Mouse (Mus musculus) embryonic facial prominence, embryonic 14.5 days (tissue): ENCODE results near the gene Syngr1. TPM values are rescaled to one million over a fixed set of nuclear protein-coding genes. Genes with fewer than 3 reads are reported as not detected.

ENCODE experiments used
- ATAC-seq: fragments of 200-750 bp; cut with Nextera tagmentation; 2 replicates; pipeline ENCODE4 v1.8.0; 2017; ENCODE audit warnings: low read depth, moderate number of reproducible peaks, moderate TSS enrichment
- DNase-seq: peaks from one replicate; pipeline ENCODE4 v3.0.0-alpha.2; 2015; ENCODE audit warnings: low spot score
- H3K27ac ChIP-seq: fragments of 300-500 bp; sonication (generic); replicated peaks from 2 replicates; pipeline ENCODE4 v1.5.1; 2014; ENCODE audit warnings: low read depth, mild to moderate bottlenecking, low read length, moderate library complexity
- H3K27me3 ChIP-seq: fragments of 300-500 bp; sonication (generic); replicated peaks from 2 replicates; pipeline ENCODE4 v1.6.1; 2014; ENCODE audit warnings: low read length; ENCODE audit not compliant: control insufficient read depth, insufficient read depth
- H3K36me3 ChIP-seq: fragments of 300-500 bp; sonication (generic); 2 replicates; pipeline ENCODE4 v1.6.1; 2014; ENCODE audit warnings: low read length, mixed read lengths; ENCODE audit not compliant: control insufficient read depth, insufficient read depth
- H3K4me1 ChIP-seq: fragments of 300-500 bp; sonication (generic); 2 replicates; pipeline ENCODE4 v1.6.1; 2014; ENCODE audit warnings: antibody characterized with exemption, low read length; ENCODE audit not compliant: control insufficient read depth, insufficient read depth
- H3K4me2 ChIP-seq: fragments of 300-500 bp; sonication (generic); 2 replicates; pipeline ENCODE4 v1.6.1; 2014; ENCODE audit warnings: low read depth, mild to moderate bottlenecking, low read length, moderate library complexity, mixed read lengths
- H3K4me3 ChIP-seq: fragments of 300-500 bp; sonication (generic); 2 replicates; pipeline ENCODE4 v1.5.1; 2014; ENCODE audit warnings: low read depth, mild to moderate bottlenecking, low read length
- H3K9ac ChIP-seq: fragments of 300-500 bp; sonication (generic); 2 replicates; pipeline ENCODE4 v1.6.1; 2014; ENCODE audit warnings: low read depth, mild to moderate bottlenecking, low read length, moderate library complexity, mixed read lengths
- H3K9me3 ChIP-seq: fragments of 300-500 bp; sonication (generic); 2 replicates; pipeline ENCODE4 v1.6.1; 2016; ENCODE audit warnings: low read length; ENCODE audit not compliant: control insufficient read depth
- WGBS: fragments of 180-500 bp; shearing (Covaris S2); extraction: QIAGEN DNeasy Blood & Tissue Kit; methylation state at CpG from one replicate; pipeline ENCODE4 v1.1.7; 2014; 5-methylcytosine and 5-hydroxymethylcytosine counted together
- polyA plus RNA-seq: library from polyadenylated mRNA; unstranded; fragments of >200 nt; fragmentation: Nextera tagmentation; extraction: Ambion mirVana; gene quantifications from 2 replicates; pipeline ENCODE4 v1.2.1, GENCODE M21; 2014

Gene Syngr1
- polyA plus RNA-seq, 1 experiment from 2014 or later = 10.3 TPM

- Histone ChIP-seq H3K9me3 (no peaks in the 10 kb centered on the region), H3K4me1 (peaks cover 6% of the 10 kb centered on the region; the same call in 1 of the 2 replicates), H3K27ac (no peak overlapping the region), H3K36me3 (no peaks in the 10 kb centered on the region), H3K9ac (no peak overlapping the region), H3K27me3 (no peaks in the 10 kb centered on the region), H3K4me2 (no peak overlapping the region), H3K4me3 (no peak overlapping the region)
- WGBS = 37% methylated on average over 5 of the region's 5 CpGs
- no peak for DNase-seq
- no peak; the same call in 1 of the 2 replicates for ATAC-seq
Observed at GRCm38 (mm10) chr15:80062821-80063220, 28.3 kb upstream of the Syngr1 start.

DNA sequence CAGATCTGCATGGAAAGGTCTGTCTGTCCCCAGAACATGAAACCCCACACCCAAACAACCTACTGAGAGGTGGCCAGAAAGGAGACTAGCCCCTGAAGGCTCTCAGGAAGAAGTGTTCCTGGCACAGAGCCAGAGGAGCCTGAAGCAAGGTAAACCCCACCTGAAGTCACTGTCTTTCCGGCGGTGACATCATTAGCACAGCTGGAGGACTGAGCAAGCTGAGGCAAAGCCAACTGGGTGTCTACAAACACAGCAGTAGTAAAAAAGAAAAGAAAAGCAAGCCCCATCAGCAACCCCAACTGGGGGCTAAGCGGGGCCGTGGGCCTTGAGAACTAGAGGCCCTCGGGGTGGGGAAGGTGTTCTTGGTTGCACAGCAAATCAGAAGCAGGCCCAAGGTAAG, 26.2 kb upstream of the Syngr1 start:
- ATAC-seq = no peak
- DNase-seq = peak; percentile 55
- 63% methylated on average over 5 of the region's 5 CpGs for WGBS
- Histone ChIP-seq H3K4me2 (no peak overlapping the region), H3K9ac (no peak overlapping the region), H3K4me3 (no peak overlapping the region), H3K9me3 (no peaks in the 10 kb centered on the region), H3K4me1 (peaks cover 6% of the 10 kb centered on the region; the same call in 1 of the 2 replicates), H3K36me3 (no peaks in the 10 kb centered on the region), H3K27me3 (no peaks in the 10 kb centered on the region), H3K27ac (no peak overlapping the region)

- no peak for DNase-seq
- Histone ChIP-seq H3K36me3 (no peaks in the 10 kb centered on the region), H3K27ac (no peak overlapping the region), H3K27me3 (no peaks in the 10 kb centered on the region), H3K9ac (no peak overlapping the region), H3K4me3 (no peak overlapping the region), H3K4me1 (peaks cover 6% of the 10 kb centered on the region; the same call in 1 of the 2 replicates), H3K4me2 (no peak overlapping the region), H3K9me3 (no peaks in the 10 kb centered on the region)
- ATAC-seq = peak; percentile 27; the same call in 1 of the 2 replicates
- 21% methylated on average over 13 of the region's 13 CpGs for WGBS
Observed at GRCm38 (mm10) chr15:80065414-80065813, 25.7 kb upstream of the Syngr1 start.

DNA sequence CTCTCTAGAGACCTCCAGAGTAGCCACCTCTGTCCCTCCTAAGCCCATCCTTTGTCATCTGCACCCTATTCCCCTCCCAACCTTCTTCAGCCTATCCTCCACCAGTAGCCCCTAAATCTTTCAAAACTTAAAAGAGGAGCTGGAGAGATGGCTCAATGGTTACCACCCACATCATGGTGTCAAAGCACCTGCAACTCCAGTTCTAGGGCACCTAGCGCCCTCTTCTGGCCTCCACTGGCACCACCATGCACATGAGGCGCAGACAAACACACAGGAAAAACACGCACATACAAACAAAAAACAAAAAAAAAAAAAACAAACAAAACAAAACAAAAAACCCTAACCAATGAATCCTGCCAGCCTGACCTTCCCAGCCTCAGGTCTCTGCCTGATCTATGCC, 24.6 kb upstream of the Syngr1 start:
- H3K27me3 ChIP-seq = no peaks in the 10 kb centered on the region
- peaks cover 6% of the 10 kb centered on the region; the same call in 1 of the 2 replicates for H3K4me1 ChIP-seq
- H3K36me3 ChIP-seq = no peaks in the 10 kb centered on the region
- no peak for ATAC-seq
- H3K4me3 ChIP-seq = no peak overlapping the region
- H3K4me2 ChIP-seq = no peak overlapping the region
- no peak for DNase-seq
- no peak overlapping the region for H3K9ac ChIP-seq
- no peak overlapping the region for H3K27ac ChIP-seq
- no peaks in the 10 kb centered on the region for H3K9me3 ChIP-seq
- WGBS = 51% methylated on average over 3 of the region's 3 CpGs

GRCm38 (mm10) chr15:80069171-80069570, 22.0 kb upstream of the Syngr1 start:
- no peak overlapping the region for H3K4me3 ChIP-seq
- no peak overlapping the region for H3K9ac ChIP-seq
- DNase-seq = no peak
- H3K4me2 ChIP-seq = no peak overlapping the region
- H3K4me1 ChIP-seq = no peaks in the 10 kb centered on the region
- no peak overlapping the region for H3K27ac ChIP-seq
- WGBS = 54% methylated on average over 4 of the region's 4 CpGs
- no peaks in the 10 kb centered on the region for H3K27me3 ChIP-seq
- H3K9me3 ChIP-seq = no peaks in the 10 kb centered on the region
- H3K36me3 ChIP-seq = no peaks in the 10 kb centered on the region
- ATAC-seq = no peak

DNA sequence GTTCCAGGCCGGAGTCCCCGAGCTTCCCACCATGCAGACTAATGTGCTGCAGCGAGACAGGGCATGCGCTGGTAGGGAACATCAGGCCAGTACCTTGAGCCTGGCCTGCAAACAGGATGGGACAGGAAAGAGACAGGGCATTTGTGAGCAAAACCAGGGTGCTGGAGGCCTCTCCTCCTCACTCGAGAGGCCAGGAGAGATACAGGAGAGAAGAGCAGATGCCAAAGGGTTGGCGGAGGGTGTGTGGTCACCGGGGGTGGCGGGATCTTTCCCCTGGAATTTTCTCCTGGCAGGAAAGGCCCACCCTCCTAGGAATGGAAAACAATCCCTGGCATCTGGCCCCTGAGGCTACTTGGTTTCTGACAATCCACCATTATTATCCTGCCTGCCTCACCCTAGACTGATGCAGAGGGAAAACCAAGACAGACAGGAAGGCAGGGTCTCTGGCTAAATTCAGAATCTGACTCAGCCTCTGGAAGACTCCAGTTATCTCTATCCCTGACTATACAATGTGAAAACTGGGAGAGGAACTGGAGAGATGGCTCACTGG, 21.0 kb upstream of the Syngr1 start:
- H3K27ac ChIP-seq = no peak overlapping the region
- no peak overlapping the region for H3K4me2 ChIP-seq
- DNase-seq (no peak), ATAC-seq (no peak)
- H3K36me3 ChIP-seq = no peaks in the 10 kb centered on the region
- no peak overlapping the region for H3K9ac ChIP-seq
- H3K4me1 ChIP-seq = no peaks in the 10 kb centered on the region
- no peaks in the 10 kb centered on the region for H3K9me3 ChIP-seq
- no peak overlapping the region for H3K4me3 ChIP-seq
- 44% methylated on average over 6 of the region's 8 CpGs for WGBS
- no peaks in the 10 kb centered on the region for H3K27me3 ChIP-seq

DNA sequence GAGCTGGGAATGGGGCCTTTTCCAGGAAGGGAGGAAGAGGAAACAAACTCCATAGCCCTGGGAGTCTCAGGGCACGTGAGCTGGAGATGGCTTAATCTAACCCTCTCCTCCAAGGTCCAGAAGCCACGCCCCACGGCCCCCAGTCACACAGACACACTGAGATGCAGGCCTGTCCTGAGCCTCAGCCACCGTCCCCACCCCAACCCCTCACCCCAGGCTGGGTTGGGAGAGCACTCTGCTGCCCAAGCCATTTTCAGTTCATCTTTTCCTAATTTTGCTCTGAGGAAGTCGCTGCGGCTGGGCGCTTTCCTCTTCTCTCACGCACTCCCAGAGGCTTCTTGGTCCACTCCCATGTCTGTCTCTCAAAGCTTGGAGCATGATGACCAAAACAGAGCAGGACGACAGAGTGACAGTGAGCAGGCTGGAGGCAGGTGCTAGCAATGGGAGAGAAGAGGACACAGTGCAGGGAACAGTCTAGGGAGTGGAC, 19.1 kb upstream of the Syngr1 start:
- no peak for ATAC-seq
- Histone ChIP-seq H3K4me1 (no peaks in the 10 kb centered on the region), H3K9me3 (no peaks in the 10 kb centered on the region), H3K36me3 (peaks cover 6% of the 10 kb centered on the region), H3K27ac (no peak overlapping the region), H3K27me3 (no peaks in the 10 kb centered on the region), H3K4me3 (no peak overlapping the region), H3K9ac (peak overlapping the region; percentile 15; the same call in 1 of the 2 replicates), H3K4me2 (no peak overlapping the region)
- DNase-seq = no peak
- WGBS = 39% methylated on average over 9 of the region's 9 CpGs

- Histone ChIP-seq H3K27me3 (no peaks in the 10 kb centered on the region), H3K36me3 (peaks cover 14% of the 10 kb centered on the region), H3K4me3 (no peak overlapping the region), H3K27ac (no peak overlapping the region), H3K9ac (0 out of 2 replicates have a peak overlapping the region, but pooled peaks have one; percentile 15), H3K4me1 (no peaks in the 10 kb centered on the region), H3K9me3 (no peaks in the 10 kb centered on the region), H3K4me2 (no peak overlapping the region)
- 72% methylated on average over 7 of the region's 7 CpGs for WGBS
- ATAC-seq = no peak
- no peak for DNase-seq
Observed at GRCm38 (mm10) chr15:80072579-80073255, 18.4 kb upstream of the Syngr1 start.

GRCm38 (mm10) chr15:80073256-80073621, 17.9 kb upstream of the Syngr1 start:
- H3K4me3 ChIP-seq = no peak overlapping the region
- H3K36me3 ChIP-seq = peaks cover 19% of the 10 kb centered on the region
- H3K9me3 ChIP-seq = no peaks in the 10 kb centered on the region
- DNase-seq (no peak), ATAC-seq (no peak)
- H3K4me2 ChIP-seq = no peak overlapping the region
- H3K27ac ChIP-seq = no peak overlapping the region
- no peaks in the 10 kb centered on the region for H3K4me1 ChIP-seq
- no peaks in the 10 kb centered on the region for H3K27me3 ChIP-seq
- no peak overlapping the region for H3K9ac ChIP-seq
- 93% methylated on average over 1 of the region's 1 CpGs for WGBS
